Mouse (Mus musculus): ENCODE data around the gene Pi4k2a. TPM values are rescaled to one million over a fixed set of nuclear protein-coding genes. Genes with fewer than 3 reads are reported as not detected.

Pi4k2a gene
- polyA plus RNA-seq, 1 experiment from 2014 or later = 32.0 TPM

- no peak overlapping the region for H3K27ac ChIP-seq (ENCODE audit: low read depth)
- no peaks in the 10 kb centered on the region for H3K36me3 ChIP-seq (ENCODE audit: control insufficient read depth, insufficient read depth, low read length)
- H3K27me3 ChIP-seq (replicated peaks; ENCODE audit: control insufficient read depth, insufficient read depth, low read length) = no peaks in the 10 kb centered on the region
- ATAC-seq (replicated peaks; ENCODE audit: low FRiP score, low TSS enrichment, low read depth) (no peak), DNase-seq (ENCODE audit: low spot score) (no peak)
- H3K9ac ChIP-seq (ENCODE audit: low read length) = no peak overlapping the region
- H3K4me3 ChIP-seq (ENCODE audit: low read depth, low read length) = no peak overlapping the region
- no peak overlapping the region for H3K4me2 ChIP-seq (ENCODE audit: low read length)
- H3K4me1 ChIP-seq (replicated peaks; ENCODE audit: control insufficient read depth, insufficient read depth, low read length) = no peaks in the 10 kb centered on the region
- H3K9me3 ChIP-seq (ENCODE audit: control insufficient read depth, low read length) = no peaks in the 10 kb centered on the region
Measured at GRCm38 (mm10) chr19:42135070-42135469, 44.8 kb downstream of the Pi4k2a start.

- H3K9me3 ChIP-seq (ENCODE audit: control insufficient read depth, low read length) = no peaks in the 10 kb centered on the region
- 35% methylated on average over 5 of the region's 5 CpGs for WGBS
- DNase-seq (ENCODE audit: low spot score) (no peak), ATAC-seq (replicated peaks; ENCODE audit: low FRiP score, low TSS enrichment, low read depth) (no peak)
- no peaks in the 10 kb centered on the region for H3K27me3 ChIP-seq (replicated peaks; ENCODE audit: control insufficient read depth, insufficient read depth, low read length)
- H3K4me3 ChIP-seq (ENCODE audit: low read depth, low read length) = no peak overlapping the region
- no peaks in the 10 kb centered on the region for H3K4me1 ChIP-seq (replicated peaks; ENCODE audit: control insufficient read depth, insufficient read depth, low read length)
- H3K9ac ChIP-seq (ENCODE audit: low read length) = no peak overlapping the region
- H3K36me3 ChIP-seq (ENCODE audit: control insufficient read depth, insufficient read depth, low read length) = no peaks in the 10 kb centered on the region
- H3K27ac ChIP-seq (ENCODE audit: low read depth) = no peak overlapping the region
- no peak overlapping the region for H3K4me2 ChIP-seq (ENCODE audit: low read length)
Measured at GRCm38 (mm10) chr19:42136126-42136525, 45.9 kb downstream of the Pi4k2a start.

DNA sequence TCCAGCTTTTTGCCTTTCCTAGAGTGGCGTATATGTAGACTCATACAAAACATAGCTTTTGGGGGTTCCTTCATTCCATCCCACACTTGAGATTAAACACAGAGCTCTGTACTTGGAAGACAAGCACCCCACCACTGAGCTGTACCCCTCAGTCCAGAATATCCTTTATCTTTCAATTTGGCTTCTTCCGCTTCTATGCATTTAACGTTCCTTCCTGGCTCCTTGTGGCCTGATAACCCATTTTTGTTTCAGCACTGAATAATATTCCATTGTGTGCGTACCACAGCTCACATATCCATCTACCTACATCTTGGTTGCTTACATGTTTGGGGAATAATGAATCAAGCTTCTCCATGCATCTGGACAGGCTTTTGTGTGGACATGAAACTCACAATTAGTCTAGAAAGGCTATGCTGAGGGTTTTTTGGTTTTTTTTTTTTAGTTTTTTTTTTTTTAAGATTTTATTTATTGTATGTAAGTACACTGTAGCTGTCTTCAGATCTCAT is 47.0 kb downstream of the Pi4k2a start:
- no peak overlapping the region for H3K27ac ChIP-seq (ENCODE audit: low read depth)
- H3K27me3 ChIP-seq (replicated peaks; ENCODE audit: control insufficient read depth, insufficient read depth, low read length) = no peaks in the 10 kb centered on the region
- DNase-seq (ENCODE audit: low spot score) (no peak), ATAC-seq (replicated peaks; ENCODE audit: low FRiP score, low TSS enrichment, low read depth) (no peak)
- no peaks in the 10 kb centered on the region for H3K36me3 ChIP-seq (ENCODE audit: control insufficient read depth, insufficient read depth, low read length)
- no peaks in the 10 kb centered on the region for H3K4me1 ChIP-seq (replicated peaks; ENCODE audit: control insufficient read depth, insufficient read depth, low read length)
- H3K9me3 ChIP-seq (ENCODE audit: control insufficient read depth, low read length) = no peaks in the 10 kb centered on the region
- no peak overlapping the region for H3K4me2 ChIP-seq (ENCODE audit: low read length)
- H3K9ac ChIP-seq (ENCODE audit: low read length) = no peak overlapping the region
- H3K4me3 ChIP-seq (ENCODE audit: low read depth, low read length) = no peak overlapping the region
- WGBS = 92% methylated on average over 4 of the region's 4 CpGs

DNA sequence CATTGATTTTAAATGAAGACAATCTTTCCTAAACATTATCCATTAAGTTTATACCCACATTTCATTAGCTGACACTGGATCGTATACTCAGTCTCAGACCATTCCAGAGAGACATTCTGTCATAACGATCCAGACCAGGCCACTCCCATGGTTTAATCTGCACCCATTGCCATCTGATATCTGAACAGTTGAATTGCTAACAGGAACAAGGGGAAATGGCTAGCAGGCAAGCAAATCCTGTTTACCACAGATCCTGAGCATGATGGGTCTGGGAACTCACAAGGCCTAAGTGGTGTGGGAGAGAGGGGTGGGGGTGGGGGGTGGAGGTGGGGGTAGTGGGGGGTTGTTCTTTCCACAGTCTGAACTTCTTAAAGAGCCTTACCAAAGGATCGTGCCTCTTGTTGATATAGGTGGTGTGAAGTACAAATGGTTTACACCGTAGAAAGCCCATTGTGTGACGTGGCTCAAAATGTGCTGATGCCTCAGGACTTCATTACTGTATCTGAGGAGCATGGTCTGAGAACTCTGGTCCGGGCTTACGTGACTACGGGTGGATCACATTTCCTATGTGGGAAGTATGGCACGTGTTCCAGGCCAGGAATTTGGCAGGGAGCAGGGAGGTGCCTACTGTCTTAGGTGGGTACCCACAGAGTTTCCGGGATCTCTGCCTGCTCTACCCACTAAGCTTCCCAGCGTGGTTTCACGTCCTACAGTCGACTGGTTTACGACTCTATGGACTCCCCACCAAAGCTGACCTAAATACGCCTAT is 48.4 kb downstream of the Pi4k2a start:
- no peak for ATAC-seq (replicated peaks; ENCODE audit: low FRiP score, low TSS enrichment, low read depth)
- H3K27ac ChIP-seq (ENCODE audit: low read depth) = no peak overlapping the region
- WGBS = 84% methylated on average over 15 of the region's 15 CpGs
- DNase-seq (ENCODE audit: low spot score) = no peak
- no peaks in the 10 kb centered on the region for H3K4me1 ChIP-seq (replicated peaks; ENCODE audit: control insufficient read depth, insufficient read depth, low read length)
- H3K9ac ChIP-seq (ENCODE audit: low read length) = no peak overlapping the region
- H3K4me3 ChIP-seq (ENCODE audit: low read depth, low read length) = no peak overlapping the region
- H3K9me3 ChIP-seq (ENCODE audit: control insufficient read depth, low read length) = no peaks in the 10 kb centered on the region
- no peaks in the 10 kb centered on the region for H3K36me3 ChIP-seq (ENCODE audit: control insufficient read depth, insufficient read depth, low read length)
- H3K4me2 ChIP-seq (ENCODE audit: low read length) = no peak overlapping the region
- no peaks in the 10 kb centered on the region for H3K27me3 ChIP-seq (replicated peaks; ENCODE audit: control insufficient read depth, insufficient read depth, low read length)

DNA sequence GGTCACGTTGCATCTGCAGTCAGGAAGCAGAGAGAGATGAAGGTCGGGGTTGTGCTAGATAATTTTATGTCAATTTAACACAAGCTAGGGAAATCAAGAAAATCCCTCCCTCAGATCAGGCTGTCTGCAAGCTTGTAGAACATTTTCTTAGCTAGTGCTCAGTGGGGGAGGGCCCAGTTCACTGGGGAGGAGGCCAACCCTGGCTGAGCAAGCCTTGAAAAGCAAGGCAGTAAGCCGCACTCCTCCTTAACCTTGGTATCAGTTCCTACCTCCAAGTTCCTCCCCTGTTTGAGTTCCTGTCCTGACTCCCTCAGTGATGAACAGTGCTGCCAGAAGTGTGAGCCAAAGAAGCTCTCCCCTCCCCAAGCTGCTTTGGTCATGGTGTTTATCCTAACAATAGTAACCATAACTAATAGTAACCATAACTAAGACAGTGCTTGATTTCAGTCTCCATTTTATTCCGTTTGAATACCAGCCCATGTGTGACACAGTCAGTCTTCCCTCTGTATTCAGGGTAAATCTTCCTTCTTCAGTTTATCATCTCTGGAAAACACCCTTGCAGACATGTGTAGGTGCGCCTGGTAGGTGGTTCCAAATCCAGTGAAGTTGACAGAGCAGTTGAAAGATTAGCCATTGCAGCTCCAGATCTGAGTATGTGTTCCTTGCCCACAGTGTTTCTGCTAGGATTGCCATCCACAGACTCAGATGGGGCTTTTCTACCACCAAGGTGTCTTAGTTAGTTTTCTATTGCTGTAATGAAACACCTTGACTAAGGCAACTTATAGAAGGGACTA is 49.7 kb downstream of the Pi4k2a start:
- Histone ChIP-seq H3K9me3 (ENCODE audit: control insufficient read depth, low read length) (no peaks in the 10 kb centered on the region), H3K4me2 (ENCODE audit: low read length) (no peak overlapping the region), H3K36me3 (ENCODE audit: control insufficient read depth, insufficient read depth, low read length) (no peaks in the 10 kb centered on the region), H3K4me1 (replicated peaks; ENCODE audit: control insufficient read depth, insufficient read depth, low read length) (0 out of 2 replicates have a peak, but pooled peaks cover 3% of the 10 kb centered on the region), H3K4me3 (ENCODE audit: low read depth, low read length) (no peak overlapping the region), H3K27me3 (replicated peaks; ENCODE audit: control insufficient read depth, insufficient read depth, low read length) (no peaks in the 10 kb centered on the region), H3K9ac (ENCODE audit: low read length) (no peak overlapping the region), H3K27ac (ENCODE audit: low read depth) (no peak overlapping the region)
- DNase-seq (ENCODE audit: low spot score) (no peak), ATAC-seq (replicated peaks; ENCODE audit: low FRiP score, low TSS enrichment, low read depth) (no peak)
- WGBS = 71% methylated on average over 5 of the region's 5 CpGs

- no peak for ATAC-seq (replicated peaks; ENCODE audit: low FRiP score, low TSS enrichment, low read depth)
- WGBS = 72% methylated on average over 3 of the region's 3 CpGs
- no peak for DNase-seq (ENCODE audit: low spot score)
Measured at GRCm38 (mm10) chr19:42141998-42142397, 51.7 kb downstream of the Pi4k2a start.

GRCm38 (mm10) chr19:42142757-42143156 is 52.5 kb downstream of the Pi4k2a start:
- Histone ChIP-seq H3K9me3 (ENCODE audit: control insufficient read depth, low read length) (no peaks in the 10 kb centered on the region), H3K36me3 (ENCODE audit: control insufficient read depth, insufficient read depth, low read length) (no peaks in the 10 kb centered on the region), H3K4me2 (ENCODE audit: low read length) (no peak overlapping the region), H3K27ac (ENCODE audit: low read depth) (no peak overlapping the region), H3K4me1 (replicated peaks; ENCODE audit: control insufficient read depth, insufficient read depth, low read length) (0 out of 2 replicates have a peak, but pooled peaks cover 9% of the 10 kb centered on the region), H3K27me3 (replicated peaks; ENCODE audit: control insufficient read depth, insufficient read depth, low read length) (no peaks in the 10 kb centered on the region), H3K9ac (ENCODE audit: low read length) (no peak overlapping the region), H3K4me3 (ENCODE audit: low read depth, low read length) (no peak overlapping the region)
- no peak for DNase-seq (ENCODE audit: low spot score)
- ATAC-seq (replicated peaks; ENCODE audit: low FRiP score, low TSS enrichment, low read depth) = no peak
- 71% methylated on average over 2 of the region's 2 CpGs for WGBS

More at GRCm38 (mm10) chr19:42141998-42142397, 51.7 kb downstream of the Pi4k2a start:
- Histone ChIP-seq H3K27me3 (replicated peaks; ENCODE audit: control insufficient read depth, insufficient read depth, low read length) (no peaks in the 10 kb centered on the region), H3K27ac (ENCODE audit: low read depth) (no peak overlapping the region), H3K4me1 (replicated peaks; ENCODE audit: control insufficient read depth, insufficient read depth, low read length) (0 out of 2 replicates have a peak, but pooled peaks cover 8% of the 10 kb centered on the region), H3K36me3 (ENCODE audit: control insufficient read depth, insufficient read depth, low read length) (no peaks in the 10 kb centered on the region), H3K4me2 (ENCODE audit: low read length) (no peak overlapping the region), H3K9me3 (ENCODE audit: control insufficient read depth, low read length) (no peaks in the 10 kb centered on the region), H3K9ac (ENCODE audit: low read length) (no peak overlapping the region), H3K4me3 (ENCODE audit: low read depth, low read length) (no peak overlapping the region)

DNA sequence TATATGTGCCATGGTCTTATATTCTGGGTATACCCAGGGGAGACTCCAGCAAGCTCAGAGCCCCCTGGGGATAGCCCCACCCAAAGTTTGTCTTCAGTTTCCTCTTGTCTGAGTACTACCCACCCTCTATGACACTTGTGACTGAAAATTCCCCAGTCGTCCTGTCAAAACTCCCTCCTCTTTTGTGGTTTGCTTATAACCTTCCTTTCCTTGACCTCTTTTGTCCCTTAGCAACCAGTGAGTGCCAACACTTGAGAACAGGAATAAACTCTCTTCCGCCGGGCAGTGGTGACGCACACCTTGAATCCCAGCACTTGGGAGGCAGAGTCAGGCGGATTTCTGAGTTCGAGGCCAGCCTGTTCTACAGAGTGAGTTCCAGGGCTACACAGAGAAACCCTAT is 53.8 kb downstream of the Pi4k2a start:
- Histone ChIP-seq H3K36me3 (ENCODE audit: control insufficient read depth, insufficient read depth, low read length) (no peaks in the 10 kb centered on the region), H3K27ac (ENCODE audit: low read depth) (no peak overlapping the region)

More for the DNA sequence above, 53.8 kb downstream of the Pi4k2a start:
- H3K27me3 ChIP-seq (replicated peaks; ENCODE audit: control insufficient read depth, insufficient read depth, low read length) = no peaks in the 10 kb centered on the region
- DNase-seq (ENCODE audit: low spot score) (no peak), ATAC-seq (replicated peaks; ENCODE audit: low FRiP score, low TSS enrichment, low read depth) (no peak)
- no peaks in the 10 kb centered on the region for H3K9me3 ChIP-seq (ENCODE audit: control insufficient read depth, low read length)
- no peak overlapping the region for H3K4me2 ChIP-seq (ENCODE audit: low read length)
- H3K4me3 ChIP-seq (ENCODE audit: low read depth, low read length) = no peak overlapping the region
- WGBS = 50% methylated on average over 6 of the region's 6 CpGs
- peaks cover 18% of the 10 kb centered on the region for H3K4me1 ChIP-seq (replicated peaks; ENCODE audit: control insufficient read depth, insufficient read depth, low read length)
- no peak overlapping the region for H3K9ac ChIP-seq (ENCODE audit: low read length)

Measured in intestine, embryonic 14.5 days (tissue).